Mouse (Mus musculus): ENCODE measurements around the gene Fbxo45. TPM values are rescaled to one million over a fixed set of nuclear protein-coding genes. Genes with fewer than 3 reads are reported as not detected.
A peak's percentile ranks its signal among the peaks of the same experiment; 100 is the strongest.
"Not testable (repeated sequence)": the region's sequence is repeated elsewhere in the genome, so short reads cannot be mapped to it uniquely, and the experiment has no call there.

Fbxo45 gene
- 8.7 and 11.0 TPM in 2 replicates for polyA plus RNA-seq (2015; fragmentation: Nextera tagmentation; extraction: Ambion mirVana)

- under 1% methylated on average over 48 of the region's 48 CpGs for WGBS
Measured at GRCm38 (mm10) chr16:32246952-32247370, at the start of gene Fbxo45, which contains the start of gene Wdr53. Gene Fbxo45 (minus strand): TSS chr16:32247158. Gene Wdr53 (plus strand): TSS chr16:32247227.

GRCm38 (mm10) chr16:32291821-32292220, 44.9 kb upstream of the Fbxo45 start:
- Histone ChIP-seq H3K27me3 (no peaks in the 10 kb centered on the region), H3K36me3 (peaks cover 47% of the 10 kb centered on the region), H3K27ac (no peak overlapping the region), H3K9ac (no peak overlapping the region), H3K4me1 (replicated peaks) (no peaks in the 10 kb centered on the region), H3K4me3 (no peak overlapping the region), H3K4me2 (no peak overlapping the region), H3K9me3 (replicated peaks) (no peaks in the 10 kb centered on the region; the same call in 1 of the 2 replicates)
- 94% methylated on average over 4 of the region's 4 CpGs for whole genome bisulfite sequencing
- ATAC-seq (replicated peaks; ENCODE audit: insufficient number of reproducible peaks, insufficient read depth, low FRiP score, low read depth): no peak

More at GRCm38 (mm10) chr16:32246952-32247370, at the start of gene Fbxo45, which contains the start of gene Wdr53:
- peak within 1 kb of the TSS; percentile 79 for H3K4me2 ChIP-seq
- peak within 1 kb of the TSS; percentile 89 for H3K4me3 ChIP-seq
- peaks cover 28% of the 10 kb centered on the region for H3K4me1 ChIP-seq (replicated peaks)
- peak; percentile 98 for ATAC-seq (replicated peaks; ENCODE audit: insufficient number of reproducible peaks, insufficient read depth, low FRiP score, low read depth)
- no peaks in the 10 kb centered on the region for H3K27me3 ChIP-seq
- H3K36me3 ChIP-seq: no peaks in the 10 kb centered on the region
- no peaks in the 10 kb centered on the region for H3K9me3 ChIP-seq (replicated peaks)
- peak within 1 kb of the TSS; percentile 98 for H3K9ac ChIP-seq
- H3K27ac ChIP-seq: peak within 1 kb of the TSS; percentile 97

DNA sequence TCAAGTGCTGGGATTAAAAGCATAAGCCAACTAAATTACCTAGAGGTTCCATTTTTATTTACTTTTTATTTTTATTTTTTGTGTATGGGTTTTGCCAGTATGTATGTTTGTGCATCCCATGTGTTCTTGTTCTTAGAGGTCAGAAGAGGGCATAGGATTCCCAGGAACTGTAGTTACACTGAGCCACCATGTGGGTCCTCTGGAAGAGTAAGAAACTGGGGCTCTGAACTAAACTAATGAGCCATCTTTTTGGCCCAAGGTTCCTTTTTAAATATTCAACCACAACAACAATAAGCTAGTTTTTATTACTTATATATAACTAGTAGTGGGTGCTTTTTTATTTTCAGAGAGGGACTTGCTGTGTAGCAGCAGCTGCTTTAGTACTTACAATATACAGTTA, 35.6 kb upstream of the Fbxo45 start:
- H3K4me2 ChIP-seq: no peak overlapping the region
- no peak for ATAC-seq (replicated peaks; ENCODE audit: insufficient number of reproducible peaks, insufficient read depth, low FRiP score, low read depth)
- peaks cover 65% of the 10 kb centered on the region for H3K36me3 ChIP-seq
- no peak overlapping the region for H3K4me3 ChIP-seq
- no peak overlapping the region for H3K27ac ChIP-seq
- no peak overlapping the region for H3K9ac ChIP-seq
- H3K4me1 ChIP-seq (replicated peaks): peaks cover 13% of the 10 kb centered on the region
- no peaks in the 10 kb centered on the region for H3K27me3 ChIP-seq
- H3K9me3 ChIP-seq (replicated peaks): no peaks in the 10 kb centered on the region

GRCm38 (mm10) chr16:32280211-32280610, 33.3 kb upstream of the Fbxo45 start:
- Histone ChIP-seq H3K9ac (no peak overlapping the region), H3K4me1 (replicated peaks) (peaks cover 19% of the 10 kb centered on the region), H3K27me3 (no peaks in the 10 kb centered on the region), H3K27ac (no peak overlapping the region), H3K9me3 (replicated peaks) (no peaks in the 10 kb centered on the region), H3K4me3 (no peak overlapping the region), H3K4me2 (no peak overlapping the region), H3K36me3 (peaks cover 46% of the 10 kb centered on the region)
- no peak for ATAC-seq (replicated peaks; ENCODE audit: insufficient number of reproducible peaks, insufficient read depth, low FRiP score, low read depth)
- WGBS: 96% methylated on average over 8 of the region's 8 CpGs

GRCm38 (mm10) chr16:32278396-32278795, 31.4 kb upstream of the Fbxo45 start:
- Histone ChIP-seq H3K9me3 (replicated peaks) (no peaks in the 10 kb centered on the region), H3K27me3 (no peaks in the 10 kb centered on the region), H3K9ac (peak overlapping the region; percentile 96), H3K36me3 (peaks cover 28% of the 10 kb centered on the region), H3K27ac (peak overlapping the region; percentile 99), H3K4me1 (replicated peaks) (peaks cover 19% of the 10 kb centered on the region), H3K4me3 (peak overlapping the region; percentile 99), H3K4me2 (peak overlapping the region; percentile 72)
- 46% methylated on average over 7 of the region's 7 CpGs for WGBS
- ATAC-seq (replicated peaks; ENCODE audit: insufficient number of reproducible peaks, insufficient read depth, low FRiP score, low read depth): no peak

DNA sequence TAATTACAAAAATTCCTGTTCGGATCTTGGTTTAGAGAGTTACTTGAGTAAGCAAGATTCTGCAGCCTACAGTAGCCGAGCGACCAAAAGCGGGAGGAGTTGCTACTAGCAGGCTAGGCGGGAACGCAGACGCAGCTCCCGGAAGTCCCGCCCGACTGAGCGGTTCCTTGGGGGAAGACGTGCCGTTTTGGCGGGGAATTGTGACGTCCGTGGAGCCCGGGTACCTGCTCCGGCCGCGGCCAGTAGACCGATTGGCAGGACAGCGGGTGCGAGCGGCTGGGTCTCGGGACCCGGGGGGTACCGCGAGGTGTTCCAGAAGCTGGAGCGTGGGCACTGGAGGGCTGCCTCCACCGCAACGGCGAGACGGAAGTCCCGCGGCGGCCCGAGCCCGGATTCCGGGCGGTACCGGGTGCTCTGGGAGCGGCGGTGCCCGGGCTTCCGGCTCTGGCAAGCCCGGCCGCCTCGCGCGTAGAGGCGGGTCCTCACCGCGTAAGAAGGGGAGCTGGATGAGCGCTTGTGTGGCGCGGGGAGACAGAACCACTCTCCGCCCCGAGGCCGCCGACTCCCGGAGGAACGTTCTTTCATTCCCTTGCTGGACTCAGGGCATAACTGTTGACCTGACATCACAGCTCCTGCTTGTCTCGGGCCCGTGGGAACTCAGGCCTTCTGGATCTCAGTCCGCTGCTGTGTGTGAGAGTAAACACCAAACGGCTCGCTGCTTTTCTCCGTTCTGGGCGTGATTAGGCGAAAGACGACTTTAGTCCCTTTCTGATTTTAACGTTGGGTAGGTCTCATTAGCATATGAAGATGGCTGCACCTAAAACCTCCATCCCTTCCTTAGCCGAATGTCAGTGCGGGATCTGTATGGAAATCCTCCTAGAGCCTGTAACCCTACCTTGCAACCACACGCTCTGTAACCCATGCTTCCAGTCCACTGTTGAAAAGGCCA, 30.6 kb upstream of the Fbxo45 start, which contains the start of gene Rnf168:
Gene Rnf168 (plus strand): TSS at position 152 of the 949 bp plus-strand sequence.
- Histone ChIP-seq H3K9me3 (replicated peaks) (no peaks in the 10 kb centered on the region), H3K4me2 (peak within 1 kb of the TSS; percentile 72), H3K27me3 (no peaks in the 10 kb centered on the region), H3K9ac (peak within 1 kb of the TSS; percentile 96), H3K27ac (peak within 1 kb of the TSS; percentile 99), H3K36me3 (peaks cover 21% of the 10 kb centered on the region), H3K4me1 (replicated peaks) (peaks cover 19% of the 10 kb centered on the region), H3K4me3 (peak within 1 kb of the TSS; percentile 99)
- WGBS: under 1% methylated on average over 70 of the region's 75 CpGs
- ATAC-seq (replicated peaks; ENCODE audit: insufficient number of reproducible peaks, insufficient read depth, low FRiP score, low read depth): peak; percentile 92

GRCm38 (mm10) chr16:32275830-32276229, 28.9 kb upstream of the Fbxo45 start:
- ATAC-seq (replicated peaks; ENCODE audit: insufficient number of reproducible peaks, insufficient read depth, low FRiP score, low read depth): no peak
- Histone ChIP-seq H3K4me2 (no peak overlapping the region), H3K27me3 (no peaks in the 10 kb centered on the region), H3K36me3 (peaks cover 11% of the 10 kb centered on the region), H3K27ac (no peak overlapping the region), H3K4me1 (replicated peaks) (peaks cover 16% of the 10 kb centered on the region), H3K4me3 (no peak overlapping the region), H3K9me3 (replicated peaks) (no peaks in the 10 kb centered on the region), H3K9ac (no peak overlapping the region)
- WGBS: 52% methylated on average over 1 of the region's 1 CpGs

DNA sequence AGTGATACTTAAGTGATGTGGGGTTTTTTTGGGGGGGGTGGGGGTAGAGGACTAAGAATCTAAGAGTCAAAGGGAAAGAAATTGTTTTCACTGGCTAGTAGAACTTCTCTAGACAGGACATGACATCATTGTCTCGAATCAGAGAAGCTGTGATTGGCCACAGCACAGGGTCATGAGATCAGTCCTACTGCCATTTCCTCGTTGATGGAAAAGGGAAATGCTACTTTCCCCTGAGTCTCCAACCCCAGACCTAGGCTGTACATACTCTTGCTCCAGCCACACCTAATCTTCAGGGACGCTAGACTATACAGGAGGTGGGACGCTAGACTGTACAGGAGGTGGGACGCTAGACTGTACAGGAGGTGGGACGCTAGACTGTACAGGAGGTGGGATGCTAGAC, 28.1 kb upstream of the Fbxo45 start:
- no peak overlapping the region for H3K4me2 ChIP-seq
- peaks cover 4% of the 10 kb centered on the region for H3K36me3 ChIP-seq
- H3K4me1 ChIP-seq (replicated peaks): peaks cover 16% of the 10 kb centered on the region
- no peak overlapping the region for H3K4me3 ChIP-seq
- H3K9ac ChIP-seq: no peak overlapping the region
- 86% methylated on average over 6 of the region's 6 CpGs for WGBS
- H3K27ac ChIP-seq: no peak overlapping the region
- no peaks in the 10 kb centered on the region for H3K9me3 ChIP-seq (replicated peaks)
- no peaks in the 10 kb centered on the region for H3K27me3 ChIP-seq
- no peak for ATAC-seq (replicated peaks; ENCODE audit: insufficient number of reproducible peaks, insufficient read depth, low FRiP score, low read depth)

DNA sequence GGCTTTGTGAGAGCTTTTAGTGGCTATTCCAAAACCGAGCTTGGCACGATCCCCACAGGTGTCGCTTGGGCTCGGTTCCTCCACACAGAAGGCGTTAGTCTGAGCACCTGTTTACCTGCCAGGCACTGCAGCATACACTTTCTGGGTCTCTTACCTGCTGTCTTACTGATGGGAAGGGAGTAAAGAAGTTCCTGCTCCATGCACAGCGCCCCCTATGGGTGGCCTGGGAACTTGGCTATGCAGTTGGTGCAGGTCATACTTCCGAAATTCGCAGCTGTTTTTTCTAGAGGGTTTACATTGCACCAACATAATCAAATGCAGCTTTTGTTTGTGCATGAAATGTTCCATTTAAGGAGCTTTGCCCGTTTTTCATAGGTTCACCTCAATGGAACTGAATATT, 26.4 kb upstream of the Fbxo45 start:
- H3K36me3 ChIP-seq: no peaks in the 10 kb centered on the region
- no peak for ATAC-seq (replicated peaks; ENCODE audit: insufficient number of reproducible peaks, insufficient read depth, low FRiP score, low read depth)
- no peaks in the 10 kb centered on the region for H3K9me3 ChIP-seq (replicated peaks)
- no peak overlapping the region for H3K27ac ChIP-seq
- no peak overlapping the region for H3K4me2 ChIP-seq
- H3K4me1 ChIP-seq (replicated peaks): peaks cover 7% of the 10 kb centered on the region
- 49% methylated on average over 9 of the region's 9 CpGs for WGBS
- no peak overlapping the region for H3K4me3 ChIP-seq
- H3K9ac ChIP-seq: no peak overlapping the region
- no peaks in the 10 kb centered on the region for H3K27me3 ChIP-seq

DNA sequence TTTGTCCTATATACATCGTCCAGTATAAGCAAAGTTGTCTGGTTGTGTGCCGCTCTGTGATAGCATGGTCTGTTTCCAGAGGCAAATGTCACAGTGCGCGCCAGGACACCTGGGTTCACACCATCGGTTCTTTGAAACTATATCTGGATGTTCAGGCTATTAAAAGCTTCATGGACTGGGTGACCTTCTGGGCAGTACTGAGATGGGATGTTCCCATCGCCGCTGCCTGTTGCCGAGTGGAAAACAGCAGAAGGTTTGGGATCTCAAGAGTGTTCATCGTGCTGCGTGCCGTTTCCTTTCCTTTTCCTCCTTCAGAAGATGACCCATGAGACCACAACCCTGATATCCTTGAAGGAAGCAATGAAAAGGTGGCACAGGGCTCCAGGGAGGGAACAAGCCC, 24.3 kb upstream of the Fbxo45 start, which contains the start of gene Smco1:
Gene Smco1 (plus strand): TSS at position 178 of the 400 bp plus-strand sequence.
- Histone ChIP-seq H3K4me2 (no peak within 1 kb of the TSS), H3K36me3 (no peaks in the 10 kb centered on the region), H3K4me1 (replicated peaks) (no peaks in the 10 kb centered on the region), H3K9me3 (replicated peaks) (no peaks in the 10 kb centered on the region), H3K4me3 (no peak within 1 kb of the TSS), H3K27me3 (no peaks in the 10 kb centered on the region), H3K9ac (no peak within 1 kb of the TSS), H3K27ac (no peak within 1 kb of the TSS)
- 69% methylated on average over 11 of the region's 11 CpGs for WGBS
- ATAC-seq (replicated peaks; ENCODE audit: insufficient number of reproducible peaks, insufficient read depth, low FRiP score, low read depth): no peak

- ATAC-seq (replicated peaks; ENCODE audit: insufficient number of reproducible peaks, insufficient read depth, low FRiP score, low read depth): not testable (repeated sequence)
Measured at GRCm38 (mm10) chr16:32264225-32264624, 17.3 kb upstream of the Fbxo45 start.

More at GRCm38 (mm10) chr16:32264225-32264624, 17.3 kb upstream of the Fbxo45 start:
- H3K4me3 ChIP-seq; H3K9ac ChIP-seq; H3K36me3 ChIP-seq; H3K4me1 ChIP-seq (replicated peaks); H3K27ac ChIP-seq; H3K4me2 ChIP-seq; H3K9me3 ChIP-seq (replicated peaks); H3K27me3 ChIP-seq: not testable (repeated sequence)
- WGBS: 88% methylated on average over 2 of the region's 2 CpGs
